Mouse (Mus musculus): ENCODE results near the gene Gm10273. TPM values are rescaled to one million over a fixed set of nuclear protein-coding genes. Genes with fewer than 3 reads are reported as not detected.

Gm10273 gene
- total and polyA plus RNA-seq, 3 experiments: 19.6 to 220 (median 29.6) TPM

DNA sequence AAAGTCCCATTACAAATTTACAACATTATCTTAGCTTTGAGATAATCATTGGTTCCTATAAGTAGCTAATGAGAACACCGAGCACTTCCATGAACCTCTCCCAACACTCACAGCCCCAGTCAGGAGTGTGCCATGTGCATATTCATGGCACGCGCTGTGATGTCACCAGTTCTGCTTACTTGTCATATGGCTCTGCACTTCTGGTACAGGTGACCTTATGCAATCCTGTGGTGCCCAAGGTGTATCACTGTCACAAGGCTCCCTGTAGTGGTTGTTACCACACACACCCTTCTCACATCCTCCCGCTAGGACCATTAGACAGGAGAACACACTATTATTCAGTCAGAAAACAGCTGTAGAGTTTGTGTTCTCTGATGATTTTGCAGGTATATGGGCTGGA is 28.7 kb upstream of the Gm10273 start:
- in situ Hi-C loops (cut with MboI; ENCODE audit: low pct_ligation_motif_present, low pct_unique_long_range_greater_than_20kb, low sequenced_read_pairs) (no loop called here), dilution Hi-C loops (cut with MboI; ENCODE audit: extremely low pct_ligation_motif_present, extremely low pct_unique_long_range_greater_than_20kb, low sequenced_read_pairs) (no loop called here)
- no peaks in the 10 kb centered on the region for H3K9me3 ChIP-seq (replicated peaks; ENCODE audit: low read length)
- no peak overlapping the region for H3K9ac ChIP-seq (ENCODE audit: insufficient read depth, low read depth)
- no peak for DNase-seq (ENCODE audit: extremely low read depth)
- H3K36me3 ChIP-seq (replicated peaks in 1 of 2; ENCODE audit: control insufficient read depth in 1 of 2, insufficient read depth in 1 of 2, low read length in 1 of 2): peaks cover 76 to 97% of the 10 kb centered on the region in 2 experiments
- H3K27ac ChIP-seq (ENCODE audit: insufficient read depth, low read depth): no peak overlapping the region
- H3K4me1 ChIP-seq (ENCODE audit: control insufficient read depth in 1 of 2, insufficient read depth in 2 of 2): peaks cover 6 to 12% of the 10 kb centered on the region in 2 experiments
- no peak overlapping the region for H3K4me2 ChIP-seq (ENCODE audit: insufficient read depth, low read depth, poor library complexity, severe bottlenecking)
- H3K27me3 ChIP-seq (replicated peaks): no peaks in the 10 kb centered on the region
- no peaks in the 10 kb centered on the region for H3K79me2 ChIP-seq (replicated peaks; ENCODE audit: control insufficient read depth, extremely low read depth, insufficient read depth, poor library complexity, severe bottlenecking)
- no peak overlapping the region for H3K4me3 ChIP-seq (replicated peaks in 1 of 3; ENCODE audit: low read depth in 2 of 3, low read length in 2 of 3, poor library complexity in 1 of 3)
- TF ChIP-seq MAFK (IDR thresholded peaks at IDR 0.05; ENCODE audit: insufficient replicate concordance, low read length): no peak
- TF ChIP-seq NRF1 (IDR thresholded peaks at IDR 0.05; ENCODE audit: low read depth, low read length): no peak
- TF ChIP-seq MAZ (IDR thresholded peaks at IDR 0.05; ENCODE audit: low read depth, low read length): no peak
- no peak for TF ChIP-seq ZNF384 (IDR thresholded peaks at IDR 0.05; ENCODE audit: low read depth, low read length)
- no peak for TF ChIP-seq JUND (conservative IDR thresholded peaks at IDR 0.05; ENCODE audit: low read depth, low read length)
- TF ChIP-seq JUN (IDR thresholded peaks at IDR 0.05; ENCODE audit: insufficient read depth, low read depth, low read length): no peak
- TF ChIP-seq RAD21 (IDR thresholded peaks at IDR 0.05; ENCODE audit: low read depth, low read length): no peak
- no peak for TF ChIP-seq GABPA (IDR thresholded peaks at IDR 0.05; ENCODE audit: insufficient replicate concordance, low read depth, low read length)
- TF ChIP-seq SMC3 (IDR thresholded peaks at IDR 0.05; ENCODE audit: low read depth, low read length): no peak

DNA sequence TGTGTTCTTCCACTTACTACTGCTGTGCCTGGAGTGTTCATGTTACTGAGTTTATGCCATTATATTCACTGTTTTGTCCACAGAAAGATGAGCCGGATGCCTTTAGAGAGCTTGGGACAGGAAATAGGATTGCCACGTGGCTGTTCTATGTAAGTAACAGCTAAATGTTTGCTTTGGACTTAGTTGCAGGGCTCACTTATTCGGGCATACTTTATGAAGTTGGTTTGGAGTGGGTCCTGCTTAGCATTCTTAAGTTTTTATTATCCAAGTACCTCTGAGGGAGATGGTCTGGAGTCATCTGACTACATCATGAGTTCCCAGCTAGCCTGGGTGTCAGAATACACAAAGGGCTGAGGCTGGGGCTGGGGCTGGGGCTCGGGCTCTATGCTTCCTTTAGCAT is 28.2 kb upstream of the Gm10273 start:
- in situ Hi-C loops (cut with MboI; ENCODE audit: low pct_ligation_motif_present, low pct_unique_long_range_greater_than_20kb, low sequenced_read_pairs): no loop called here
- Histone ChIP-seq H3K9me3 (replicated peaks; ENCODE audit: low read length) (no peaks in the 10 kb centered on the region), H3K79me2 (replicated peaks; ENCODE audit: control insufficient read depth, extremely low read depth, insufficient read depth, poor library complexity, severe bottlenecking) (no peaks in the 10 kb centered on the region), H3K4me2 (ENCODE audit: insufficient read depth, low read depth, poor library complexity, severe bottlenecking) (no peak overlapping the region), H3K4me1 (ENCODE audit: control insufficient read depth in 1 of 2, insufficient read depth in 2 of 2) (peaks cover 6 to 12% of the 10 kb centered on the region in 2 experiments), H3K4me3 (replicated peaks in 1 of 3; ENCODE audit: low read depth in 2 of 3, low read length in 2 of 3, poor library complexity in 1 of 3) (no peak overlapping the region), H3K27ac (ENCODE audit: insufficient read depth, low read depth) (no peak overlapping the region), H3K27me3 (replicated peaks) (no peaks in the 10 kb centered on the region), H3K9ac (ENCODE audit: insufficient read depth, low read depth) (no peak overlapping the region), H3K36me3 (replicated peaks in 1 of 2; ENCODE audit: control insufficient read depth in 1 of 2, insufficient read depth in 1 of 2, low read length in 1 of 2) (peaks cover 74 to 97% of the 10 kb centered on the region in 2 experiments)
- dilution Hi-C loops (cut with MboI; ENCODE audit: extremely low pct_ligation_motif_present, extremely low pct_unique_long_range_greater_than_20kb, low sequenced_read_pairs): no loop called here
- no peak for TF ChIP-seq EP300 (IDR thresholded peaks at IDR 0.05; ENCODE audit: low read length)
- no peak for TF ChIP-seq MAFK (IDR thresholded peaks at IDR 0.05; ENCODE audit: insufficient replicate concordance, low read length)
- no peak for DNase-seq (ENCODE audit: extremely low read depth)

DNA sequence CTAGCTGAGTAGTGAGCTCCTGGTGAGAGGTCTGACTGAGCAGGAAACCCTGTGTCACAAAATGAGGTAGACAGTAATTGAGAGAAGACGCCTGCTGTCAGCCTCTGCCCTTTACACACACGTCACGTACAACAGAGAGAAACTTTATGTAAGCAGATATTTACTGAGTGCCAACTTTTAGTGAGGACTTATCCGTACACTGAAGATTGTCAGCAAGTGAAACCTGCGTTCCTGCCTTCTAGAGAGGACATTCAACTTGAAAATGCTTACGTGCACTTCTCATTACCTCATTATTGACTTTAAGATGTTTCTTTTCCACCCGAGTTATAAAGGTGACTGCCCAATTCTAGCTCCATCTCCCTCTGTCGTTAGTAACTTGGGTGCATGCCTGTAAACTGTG is 26.7 kb upstream of the Gm10273 start:
- DNase-seq (ENCODE audit: extremely low read depth): no peak
- dilution Hi-C loops (cut with MboI; ENCODE audit: extremely low pct_ligation_motif_present, extremely low pct_unique_long_range_greater_than_20kb, low sequenced_read_pairs) (no loop called here), in situ Hi-C loops (cut with MboI; ENCODE audit: low pct_ligation_motif_present, low pct_unique_long_range_greater_than_20kb, low sequenced_read_pairs) (no loop called here)
- Histone ChIP-seq H3K27ac (ENCODE audit: insufficient read depth, low read depth) (no peak overlapping the region), H3K27me3 (replicated peaks) (no peaks in the 10 kb centered on the region), H3K79me2 (replicated peaks; ENCODE audit: control insufficient read depth, extremely low read depth, insufficient read depth, poor library complexity, severe bottlenecking) (no peaks in the 10 kb centered on the region), H3K4me2 (ENCODE audit: insufficient read depth, low read depth, poor library complexity, severe bottlenecking) (no peak overlapping the region), H3K36me3 (replicated peaks in 1 of 2; ENCODE audit: control insufficient read depth in 1 of 2, insufficient read depth in 1 of 2, low read length in 1 of 2) (peaks cover 62 to 96% of the 10 kb centered on the region in 2 experiments), H3K9ac (ENCODE audit: insufficient read depth, low read depth) (no peak overlapping the region), H3K9me3 (replicated peaks; ENCODE audit: low read length) (no peaks in the 10 kb centered on the region), H3K4me3 (replicated peaks in 1 of 3; ENCODE audit: low read depth in 2 of 3, low read length in 2 of 3, poor library complexity in 1 of 3) (no peak overlapping the region), H3K4me1 (ENCODE audit: control insufficient read depth in 1 of 2, insufficient read depth in 2 of 2) (peaks cover 6 to 12% of the 10 kb centered on the region in 2 experiments)
- TF ChIP-seq MAFK (IDR thresholded peaks at IDR 0.05; ENCODE audit: insufficient replicate concordance, low read length) (no peak), USF2 (conservative IDR thresholded peaks at IDR 0.05; ENCODE audit: low read depth, low read length) (no peak), IRF4 (IDR thresholded peaks at IDR 0.05; ENCODE audit: low read depth, low read length) (no peak), NELFE (IDR thresholded peaks at IDR 0.05; ENCODE audit: low read depth, low read length) (no peak), BHLHE40 (IDR thresholded peaks at IDR 0.05; ENCODE audit: low read depth, low read length) (no peak)

Data from CH12.LX (cell line).